Mouse (Mus musculus) forebrain, embryonic 16.5 days (tissue): ENCODE results near the gene Pcca. TPM values are rescaled to one million over a fixed set of nuclear protein-coding genes. Genes with fewer than 3 reads are reported as not detected.

Experiments
- ATAC-seq: fragments of 200-750 bp; cut with Nextera tagmentation; 2 replicates; pipeline ENCODE4 v1.8.0; 2017; ENCODE audit warnings: mild to moderate bottlenecking, moderate library complexity
- H3K27ac ChIP-seq: fragments of 300-500 bp; sonication (generic); 2 replicates; pipeline ENCODE4 v1.5.1; 2014; ENCODE audit warnings: low read length, control low read depth
- H3K27me3 ChIP-seq: fragments of 300-500 bp; sonication (generic); replicated peaks from 2 replicates; pipeline ENCODE4 v1.6.1; 2014; ENCODE audit warnings: low read length; ENCODE audit not compliant: control insufficient read depth, insufficient read depth
- H3K36me3 ChIP-seq: fragments of 300-500 bp; sonication (generic); 2 replicates; pipeline ENCODE4 v1.6.1; 2014; ENCODE audit not compliant: control insufficient read depth, insufficient read depth
- H3K4me1 ChIP-seq: fragments of 300-500 bp; sonication (generic); replicated peaks from 2 replicates; pipeline ENCODE4 v1.6.1; 2014; ENCODE audit warnings: low read length; ENCODE audit not compliant: control insufficient read depth, insufficient read depth
- H3K4me2 ChIP-seq: fragments of 300-500 bp; sonication (generic); 2 replicates; pipeline ENCODE4 v1.6.1; 2014; ENCODE audit warnings: mild to moderate bottlenecking, low read length, control low read depth
- H3K4me3 ChIP-seq: fragments of 300-500 bp; sonication (generic); replicated peaks from 2 replicates; pipeline ENCODE4 v1.5.1; 2014; ENCODE audit warnings: mild to moderate bottlenecking, low read length, control low read depth
- H3K9ac ChIP-seq: fragments of 300-500 bp; sonication (generic); replicated peaks from 2 replicates; pipeline ENCODE4 v1.6.1; 2014; ENCODE audit warnings: low read depth, low read length, control low read depth
- H3K9me3 ChIP-seq: fragments of 300-500 bp; sonication (generic); 2 replicates; pipeline ENCODE4 v1.6.1; 2016; ENCODE audit warnings: low read length; ENCODE audit not compliant: control insufficient read depth
- WGBS: fragments of 180-500 bp; shearing (Covaris S2); extraction: QIAGEN DNeasy Blood & Tissue Kit; methylation state at CpG from one replicate; pipeline ENCODE4 v1.1.7; 2014; 5-methylcytosine and 5-hydroxymethylcytosine counted together
- polyA plus RNA-seq: library from polyadenylated mRNA; unstranded; fragments of >200 nt; fragmentation: Nextera tagmentation; extraction: Ambion mirVana; gene quantifications from 2 replicates; pipeline ENCODE4 v1.2.1, GENCODE M21; 2015

Gene Pcca
- polyA plus RNA-seq, 1 experiment from 2014 or later, result 22.8 TPM

- no peak overlapping the region for H3K4me2 ChIP-seq
- peak; percentile 49; the same call in 1 of the 2 replicates for ATAC-seq
- no peaks in the 10 kb centered on the region for H3K36me3 ChIP-seq
- no peak overlapping the region for H3K4me3 ChIP-seq
- no peaks in the 10 kb centered on the region for H3K27me3 ChIP-seq
- H3K4me1 ChIP-seq, result peaks cover 3% of the 10 kb centered on the region; the same call in 1 of the 2 replicates
- 0 out of 2 replicates have a peak, but pooled peaks cover 2% of the 10 kb centered on the region for H3K9me3 ChIP-seq
- WGBS, result 7% methylated on average over 4 of the region's 4 CpGs
- no peak overlapping the region for H3K27ac ChIP-seq
- no peak overlapping the region for H3K9ac ChIP-seq
Observed at GRCm38 (mm10) chr14:122862623-122863022, 328.5 kb downstream of the Pcca start.

- no peaks in the 10 kb centered on the region for H3K27me3 ChIP-seq
- no peak overlapping the region for H3K9ac ChIP-seq
- 88% methylated on average over 4 of the region's 4 CpGs for WGBS
- H3K36me3 ChIP-seq, result no peaks in the 10 kb centered on the region
- no peak for ATAC-seq
- no peak overlapping the region for H3K4me3 ChIP-seq
- H3K27ac ChIP-seq, result no peak overlapping the region
- H3K4me1 ChIP-seq, result peaks cover 6% of the 10 kb centered on the region
- H3K4me2 ChIP-seq, result no peak overlapping the region
- H3K9me3 ChIP-seq, result no peaks in the 10 kb centered on the region
Observed at GRCm38 (mm10) chr14:122865462-122866129, 331.5 kb downstream of the Pcca start.

GRCm38 (mm10) chr14:122867531-122868285 is 333.6 kb downstream of the Pcca start:
- 49% methylated on average over 4 of the region's 4 CpGs for WGBS
- no peak overlapping the region for H3K27ac ChIP-seq

GRCm38 (mm10) chr14:122869831-122870230 is 335.7 kb downstream of the Pcca start:
- 73% methylated on average over 6 of the region's 6 CpGs for WGBS
- Histone ChIP-seq H3K27ac (no peak overlapping the region), H3K4me1 (peaks cover 16% of the 10 kb centered on the region), H3K4me3 (no peak overlapping the region), H3K9ac (no peak overlapping the region), H3K36me3 (no peaks in the 10 kb centered on the region), H3K27me3 (peaks cover 9% of the 10 kb centered on the region), H3K9me3 (no peaks in the 10 kb centered on the region), H3K4me2 (no peak overlapping the region)
- ATAC-seq, result no peak

More at GRCm38 (mm10) chr14:122867531-122868285, 333.6 kb downstream of the Pcca start:
- H3K4me3 ChIP-seq, result no peak overlapping the region
- H3K27me3 ChIP-seq, result no peaks in the 10 kb centered on the region
- H3K9ac ChIP-seq, result no peak overlapping the region
- no peaks in the 10 kb centered on the region for H3K9me3 ChIP-seq
- no peaks in the 10 kb centered on the region for H3K36me3 ChIP-seq
- no peak overlapping the region for H3K4me2 ChIP-seq
- H3K4me1 ChIP-seq, result peaks cover 15% of the 10 kb centered on the region
- ATAC-seq, result no peak

- Histone ChIP-seq H3K27ac (no peak overlapping the region), H3K36me3 (no peaks in the 10 kb centered on the region), H3K4me3 (no peak overlapping the region), H3K4me1 (peaks cover 28% of the 10 kb centered on the region), H3K4me2 (no peak overlapping the region), H3K9ac (no peak overlapping the region), H3K27me3 (peaks cover 13% of the 10 kb centered on the region), H3K9me3 (no peaks in the 10 kb centered on the region)
- peak; percentile 83 for ATAC-seq
- WGBS, result 10% methylated on average over 4 of the region's 4 CpGs
Observed at GRCm38 (mm10) chr14:122871841-122872580, 337.9 kb downstream of the Pcca start.

- 60% methylated on average over 6 of the region's 6 CpGs for WGBS
Observed at GRCm38 (mm10) chr14:122872612-122873011, 338.5 kb downstream of the Pcca start.

GRCm38 (mm10) chr14:122875056-122875455 is 340.9 kb downstream of the Pcca start:
- Histone ChIP-seq H3K27me3 (peaks cover 15% of the 10 kb centered on the region), H3K4me1 (peaks cover 27% of the 10 kb centered on the region), H3K4me3 (no peak overlapping the region), H3K4me2 (no peak overlapping the region), H3K9ac (peak overlapping the region; percentile 8; the same call in 1 of the 2 replicates), H3K36me3 (no peaks in the 10 kb centered on the region), H3K9me3 (no peaks in the 10 kb centered on the region), H3K27ac (peak overlapping the region; percentile 35; the same call in 1 of the 2 replicates)
- WGBS, result 34% methylated on average over 8 of the region's 8 CpGs
- ATAC-seq, result no peak

More at GRCm38 (mm10) chr14:122872612-122873011, 338.5 kb downstream of the Pcca start:
- H3K4me3 ChIP-seq, result no peak overlapping the region
- no peak for ATAC-seq
- H3K9me3 ChIP-seq, result no peaks in the 10 kb centered on the region
- no peak overlapping the region for H3K4me2 ChIP-seq
- H3K9ac ChIP-seq, result no peak overlapping the region
- peaks cover 14% of the 10 kb centered on the region for H3K27me3 ChIP-seq
- no peak overlapping the region for H3K27ac ChIP-seq
- H3K36me3 ChIP-seq, result no peaks in the 10 kb centered on the region
- peaks cover 28% of the 10 kb centered on the region for H3K4me1 ChIP-seq

- ATAC-seq, result no peak
- Histone ChIP-seq H3K27ac (peak overlapping the region; percentile 19), H3K27me3 (peaks cover 17% of the 10 kb centered on the region), H3K4me3 (no peak overlapping the region), H3K9me3 (no peaks in the 10 kb centered on the region), H3K4me2 (no peak overlapping the region), H3K36me3 (no peaks in the 10 kb centered on the region), H3K4me1 (peaks cover 31% of the 10 kb centered on the region), H3K9ac (peak overlapping the region; percentile 29; the same call in 1 of the 2 replicates)
- WGBS, result 44% methylated on average over 6 of the region's 6 CpGs
Observed at GRCm38 (mm10) chr14:122875636-122876035, 341.5 kb downstream of the Pcca start.

- ATAC-seq, result peak; percentile 94
- H3K4me1 ChIP-seq, result peaks cover 31% of the 10 kb centered on the region
- no peak overlapping the region for H3K27ac ChIP-seq
- H3K9ac ChIP-seq, result no peak overlapping the region
- no peaks in the 10 kb centered on the region for H3K9me3 ChIP-seq
- H3K4me2 ChIP-seq, result no peak overlapping the region
- no peak overlapping the region for H3K4me3 ChIP-seq
- WGBS, result 1% methylated on average over 6 of the region's 6 CpGs
- H3K27me3 ChIP-seq, result peaks cover 17% of the 10 kb centered on the region
- H3K36me3 ChIP-seq, result no peaks in the 10 kb centered on the region
Observed at GRCm38 (mm10) chr14:122876163-122876562, 342.0 kb downstream of the Pcca start.
